ENCODE assay signal across 7 mouse cellular contexts in the genomic region with DNA sequence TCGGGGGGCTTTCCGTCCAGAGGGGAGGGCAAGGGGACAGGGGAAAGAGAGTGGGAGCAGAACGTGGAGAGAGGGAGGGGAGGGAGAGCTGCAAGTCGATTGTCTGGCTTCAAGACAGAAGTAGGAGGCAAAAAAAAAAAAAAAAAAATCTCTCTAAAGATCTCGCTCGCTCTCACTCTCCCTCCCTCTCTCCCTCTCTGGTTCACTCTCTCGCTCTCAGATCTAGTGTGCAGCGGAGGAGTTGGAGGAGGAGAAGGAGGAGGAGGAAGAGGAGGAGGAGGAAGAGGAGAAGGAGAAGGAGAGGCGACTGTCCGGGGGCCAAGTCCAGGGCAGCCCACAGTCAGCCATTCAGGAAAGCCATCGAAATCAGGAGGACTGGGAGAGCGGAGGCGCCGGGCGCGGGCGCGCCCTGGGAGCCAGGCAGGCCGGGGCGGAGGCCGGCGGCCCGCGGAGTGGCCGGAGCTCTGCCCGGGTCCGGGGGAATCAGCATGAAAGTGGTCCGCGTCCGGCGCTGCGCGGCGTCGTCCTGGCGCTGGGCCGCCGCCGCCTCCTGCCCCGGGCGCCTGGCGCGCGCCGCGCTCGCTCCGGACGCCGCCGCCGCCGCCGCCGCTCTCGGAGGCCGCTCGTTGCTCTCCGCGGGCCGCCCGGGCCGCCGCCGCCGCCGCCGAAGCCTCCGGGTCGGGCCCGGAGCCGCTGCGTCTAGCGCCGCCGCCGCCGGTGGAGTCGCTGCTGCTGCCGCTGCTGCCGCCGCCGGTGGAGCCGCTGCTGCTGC. TPM values are rescaled to one million over a fixed set of nuclear protein-coding genes. Genes with fewer than 3 reads are reported as not detected.
DNase-seq lines count a peak whose midpoint lies in the region; ATAC-seq and TF ChIP-seq lines count a peak whose summit lies in the region.

No protein-coding gene starts in this region.

- peaks cover 16% of the 10 kb centered on the region for H3K27me3 ChIP-seq in spleen, adult 2 months (ENCODE audit: control insufficient read depth, insufficient read depth, low read length)
- H3K27me3 ChIP-seq in embryonic facial prominence, embryonic 10.5 days (replicated peaks; ENCODE audit: low read depth, poor library complexity, severe bottlenecking), result peaks cover 34% of the 10 kb centered on the region
- H3K27me3 ChIP-seq in heart, embryonic 16.5 days (ENCODE audit: control insufficient read depth, insufficient read depth, low read length), result peaks cover 40% of the 10 kb centered on the region
- peaks cover 12% of the 10 kb centered on the region; the same call in 1 of the 2 replicates for H3K27me3 ChIP-seq in limb, embryonic 10.5 days (ENCODE audit: low read depth, poor library complexity, severe bottlenecking)
- no peaks in the 10 kb centered on the region for H3K27me3 ChIP-seq in neural tube, embryonic 15.5 days (replicated peaks)

- no peak for DNase-seq in spleen, adult 2 months (ENCODE audit: low read depth in 1 of 2, low spot score in 2 of 2)
- DNase-seq in spleen, postnatal 36 days (ENCODE audit: low spot score in 2 of 2), result no peak
- DNase-seq in embryonic facial prominence, embryonic 10.5 days (ENCODE audit: low spot score), result peak; percentile 69
- peak; percentile 66 for DNase-seq in limb, embryonic 10.5 days (ENCODE audit: low spot score)
- DNase-seq in spleen, postnatal 10 days (ENCODE audit: low spot score in 2 of 2), result no peak

- no peaks in the 10 kb centered on the region for H3K9me3 ChIP-seq in embryonic facial prominence, embryonic 10.5 days
- H3K9me3 ChIP-seq in heart, embryonic 16.5 days (replicated peaks; ENCODE audit: control insufficient read depth, low read length), result no peaks in the 10 kb centered on the region
- H3K9me3 ChIP-seq in limb, embryonic 10.5 days (replicated peaks), result no peaks in the 10 kb centered on the region
- no peaks in the 10 kb centered on the region for H3K9me3 ChIP-seq in neural tube, embryonic 15.5 days (replicated peaks)

- peak overlapping the region; percentile 49 for H3K4me3 ChIP-seq in spleen, adult 2 months (ENCODE audit: extremely low read depth, insufficient read depth, insufficient read length)
- peak overlapping the region; percentile 95 for H3K4me3 ChIP-seq in embryonic facial prominence, embryonic 10.5 days
- peak overlapping the region; percentile 65 for H3K4me3 ChIP-seq in heart, embryonic 16.5 days (ENCODE audit: low read length)
- H3K4me3 ChIP-seq in limb, embryonic 10.5 days, result peak overlapping the region; percentile 92
- peak overlapping the region; percentile 63 for H3K4me3 ChIP-seq in neural tube, embryonic 15.5 days (replicated peaks)

- peak overlapping the region; percentile 69; the same call in 1 of the 2 replicates for H3K27ac ChIP-seq in spleen, adult 2 months (ENCODE audit: insufficient read depth, low read length)
- H3K27ac ChIP-seq in embryonic facial prominence, embryonic 10.5 days (replicated peaks), result peak overlapping the region; percentile 99
- H3K27ac ChIP-seq in heart, embryonic 16.5 days (ENCODE audit: low read length), result peak overlapping the region; percentile 96
- peak overlapping the region; percentile 100 for H3K27ac ChIP-seq in limb, embryonic 10.5 days
- H3K27ac ChIP-seq in neural tube, embryonic 15.5 days (replicated peaks), result peak overlapping the region; percentile 97

- H3K9ac ChIP-seq in heart, embryonic 16.5 days (ENCODE audit: low read length), result peak overlapping the region; percentile 83
- peak overlapping the region; percentile 71 for H3K9ac ChIP-seq in neural tube, embryonic 15.5 days (replicated peaks)

- TF ChIP-seq POLR2A in spleen, adult 2 months (IDR thresholded peaks at IDR 0.05; ENCODE audit: low read depth, low read length), result no peak

- no peak for TF ChIP-seq CTCF in spleen, adult 2 months (IDR thresholded peaks at IDR 0.05; ENCODE audit: extremely low read depth, insufficient read depth, insufficient read length, insufficient replicate concordance)

- H3K4me1 ChIP-seq in spleen, adult 2 months (ENCODE audit: control insufficient read depth, insufficient read depth, insufficient read length), result no peaks in the 10 kb centered on the region
- peaks cover 40% of the 10 kb centered on the region for H3K4me1 ChIP-seq in embryonic facial prominence, embryonic 10.5 days
- H3K4me1 ChIP-seq in heart, embryonic 16.5 days (ENCODE audit: control insufficient read depth, insufficient read depth, low read length), result no peaks in the 10 kb centered on the region; the same call in 1 of the 2 replicates
- H3K4me1 ChIP-seq in limb, embryonic 10.5 days, result peaks cover 43% of the 10 kb centered on the region
- peaks cover 36% of the 10 kb centered on the region for H3K4me1 ChIP-seq in neural tube, embryonic 15.5 days

- H3K4me2 ChIP-seq in heart, embryonic 16.5 days (ENCODE audit: low read depth, low read length), result peak overlapping the region; percentile 88
- peak overlapping the region; percentile 96 for H3K4me2 ChIP-seq in neural tube, embryonic 15.5 days

- no peak for ATAC-seq in heart, embryonic 16.5 days (replicated peaks; ENCODE audit: extremely low read depth, insufficient read depth, low FRiP score)
- no peak for ATAC-seq in neural tube, embryonic 15.5 days (ENCODE audit: low FRiP score)

- H3K36me3 ChIP-seq in spleen, adult 2 months (ENCODE audit: control insufficient read depth, insufficient read depth, low read length), result no peaks in the 10 kb centered on the region
- H3K36me3 ChIP-seq in embryonic facial prominence, embryonic 10.5 days (replicated peaks), result peaks cover 43% of the 10 kb centered on the region
- H3K36me3 ChIP-seq in heart, embryonic 16.5 days (ENCODE audit: control insufficient read depth, insufficient read depth), result no peaks in the 10 kb centered on the region
- peaks cover 31% of the 10 kb centered on the region for H3K36me3 ChIP-seq in limb, embryonic 10.5 days
- H3K36me3 ChIP-seq in neural tube, embryonic 15.5 days, result no peaks in the 10 kb centered on the region

- 9% methylated on average over 84 of the region's 84 CpGs for WGBS in spleen, adult 2 months
- WGBS in embryonic facial prominence, embryonic 10.5 days, result 5% methylated on average over 82 of the region's 84 CpGs
- under 1% methylated on average over 54 of the region's 84 CpGs for whole genome bisulfite sequencing in heart, embryonic 16.5 days
- 15% methylated on average over 84 of the region's 84 CpGs for WGBS in limb, embryonic 10.5 days
- WGBS in neural tube, embryonic 15.5 days, result under 1% methylated on average over 64 of the region's 84 CpGs

RNA-seq across cellular contexts. Expression of gene Nr2f2, which starts 5.7 kb away (rescaled TPM):
- 84.6 and 134 TPM in 2 replicates for polyA plus RNA-seq in spleen, adult 2 months (2012; rRNA removed)
- 89.7 and 99.8 TPM in 2 replicates for polyA plus RNA-seq in embryonic facial prominence, embryonic 10.5 days (2016; fragmentation: Nextera tagmentation; extraction: Ambion mirVana)
- polyA plus RNA-seq in heart, embryonic 16.5 days (2015; fragmentation: Nextera tagmentation; extraction: Ambion mirVana), result 15.4 and 20.0 TPM in 2 replicates
- 48.0 and 56.8 TPM in 2 replicates for polyA plus RNA-seq in limb, embryonic 10.5 days (2016; fragmentation: Nextera tagmentation; extraction: Ambion mirVana)
- polyA plus RNA-seq in neural tube, embryonic 15.5 days (2015; fragmentation: Nextera tagmentation; extraction: Ambion mirVana), result 60.3 and 62.5 TPM in 2 replicates

Comparison
In these comparisons a context has a peak if more than half of its experiments do, and no peak if none do; other contexts are left out.
1. DNase-seq: peak in embryonic facial prominence, embryonic 10.5 days (single experiment) and limb, embryonic 10.5 days (single experiment); none in spleen, adult 2 months (0 of 2), spleen, postnatal 36 days (0 of 2) and spleen, postnatal 10 days (0 of 2).
2. Peak in every context shown above with its lines, with median percentiles within 50 percentile points of each other: H3K27ac ChIP-seq and H3K4me3 ChIP-seq.